Mouse (Mus musculus): ENCODE results near the gene Ccr8.

GRCm38 (mm10) chr9:120133755-120134475 is 42.0 kb downstream of the Ccr8 start:
- TF ChIP-seq CTCF (IDR thresholded peaks at IDR 0.05; ENCODE audit: borderline replicate concordance, control insufficient read depth, extremely low read depth, insufficient read depth, low read length, poor library complexity) (no peak), POLR2A (IDR thresholded peaks at IDR 0.05; ENCODE audit: control insufficient read depth, extremely low read depth, insufficient read depth, low read length, poor library complexity) (no peak)

Measured in thymus, adult 2 months (tissue).